Mouse (Mus musculus) neural tube, embryonic 14.5 days (tissue): ENCODE results near the gene Tmem245. TPM values are rescaled to one million over a fixed set of nuclear protein-coding genes. Genes with fewer than 3 reads are reported as not detected.

Experiments
- ATAC-seq: fragments of 200-750 bp; cut with Nextera tagmentation; 2 replicates; pipeline ENCODE4 v1.8.0; 2017; ENCODE audit warnings: low read depth, mild to moderate bottlenecking, moderate TSS enrichment, moderate library complexity
- H3K27ac ChIP-seq: fragments of 300-500 bp; sonication (generic); 2 replicates; pipeline ENCODE4 v1.5.1; 2014; ENCODE audit warnings: low read depth, mild to moderate bottlenecking, control low read depth, low read length, moderate library complexity, mixed read lengths
- H3K27me3 ChIP-seq: fragments of 300-500 bp; sonication (generic); 2 replicates; pipeline ENCODE4 v1.6.1; 2014; ENCODE audit warnings: low read length; ENCODE audit not compliant: control insufficient read depth, insufficient read depth
- H3K36me3 ChIP-seq: fragments of 300-500 bp; sonication (generic); 2 replicates; pipeline ENCODE4 v1.6.1; 2014; ENCODE audit warnings: low read length, mixed read lengths; ENCODE audit not compliant: control insufficient read depth, insufficient read depth
- H3K4me1 ChIP-seq: fragments of 300-500 bp; sonication (generic); 2 replicates; pipeline ENCODE4 v1.6.1; 2014; ENCODE audit warnings: low read length; ENCODE audit not compliant: control insufficient read depth, insufficient read depth
- H3K4me2 ChIP-seq: fragments of 300-500 bp; sonication (generic); 2 replicates; pipeline ENCODE4 v1.6.1; 2014; ENCODE audit warnings: mild to moderate bottlenecking, low read depth, low read length, control low read depth
- H3K4me3 ChIP-seq: fragments of 300-500 bp; sonication (generic); 2 replicates; pipeline ENCODE4 v1.5.1; 2014; ENCODE audit warnings: low read depth, low read length, control low read depth, mixed read lengths
- H3K9ac ChIP-seq: fragments of 300-500 bp; sonication (generic); replicated peaks from 2 replicates; pipeline ENCODE4 v1.6.1; 2014; ENCODE audit warnings: low read depth, mild to moderate bottlenecking, control low read depth, low read length, mixed read lengths
- H3K9me3 ChIP-seq: fragments of 300-500 bp; sonication (generic); 2 replicates; pipeline ENCODE4 v1.6.1; 2016; ENCODE audit warnings: low read length; ENCODE audit not compliant: control insufficient read depth
- WGBS: fragments of 180-500 bp; shearing (Covaris S2); extraction: QIAGEN DNeasy Blood & Tissue Kit; methylation state at CpG from one replicate; pipeline ENCODE4 v1.1.7; 2014; 5-methylcytosine and 5-hydroxymethylcytosine counted together
- polyA plus RNA-seq: library from polyadenylated mRNA; unstranded; fragments of >200 nt; fragmentation: Nextera tagmentation; extraction: Ambion mirVana; gene quantifications from 2 replicates; pipeline ENCODE4 v1.2.1, GENCODE M21; 2014

Tmem245 gene
- polyA plus RNA-seq, 1 experiment from 2014 or later, result 9.3 TPM

GRCm38 (mm10) chr4:56847400-56847799, 99.8 kb downstream of the Tmem245 start:
- no peak overlapping the region for H3K4me3 ChIP-seq
- H3K27me3 ChIP-seq, result no peaks in the 10 kb centered on the region
- peaks cover 6% of the 10 kb centered on the region; the same call in 1 of the 2 replicates for H3K36me3 ChIP-seq
- 87% methylated on average over 3 of the region's 3 CpGs for WGBS
- no peak overlapping the region for H3K4me2 ChIP-seq
- H3K27ac ChIP-seq, result no peak overlapping the region
- H3K9me3 ChIP-seq, result no peaks in the 10 kb centered on the region
- H3K9ac ChIP-seq, result no peak overlapping the region
- ATAC-seq, result no peak
- no peaks in the 10 kb centered on the region for H3K4me1 ChIP-seq

- WGBS, result 51% methylated on average over 12 of the region's 12 CpGs
- Histone ChIP-seq H3K36me3 (peaks cover 8% of the 10 kb centered on the region; the same call in 1 of the 2 replicates), H3K4me1 (no peaks in the 10 kb centered on the region), H3K9ac (no peak overlapping the region), H3K27me3 (no peaks in the 10 kb centered on the region), H3K4me2 (no peak overlapping the region), H3K4me3 (no peak overlapping the region), H3K27ac (no peak overlapping the region), H3K9me3 (no peaks in the 10 kb centered on the region)
- peak; percentile 14; the same call in 1 of the 2 replicates for ATAC-seq
These were observed 101.2 kb downstream of the Tmem245 start for GRCm38 (mm10) chr4:56845896-56846533.

GRCm38 (mm10) chr4:56844911-56845310, 102.3 kb downstream of the Tmem245 start:
- Histone ChIP-seq H3K4me1 (no peaks in the 10 kb centered on the region), H3K27me3 (no peaks in the 10 kb centered on the region), H3K27ac (no peak overlapping the region), H3K9me3 (no peaks in the 10 kb centered on the region), H3K36me3 (peaks cover 11% of the 10 kb centered on the region; the same call in 1 of the 2 replicates), H3K4me3 (no peak overlapping the region), H3K9ac (no peak overlapping the region), H3K4me2 (no peak overlapping the region)
- 94% methylated on average over 4 of the region's 4 CpGs for WGBS
- ATAC-seq, result no peak

- no peak for ATAC-seq
- H3K36me3 ChIP-seq, result peaks cover 11% of the 10 kb centered on the region; the same call in 1 of the 2 replicates
- H3K27me3 ChIP-seq, result no peaks in the 10 kb centered on the region
- H3K4me1 ChIP-seq, result no peaks in the 10 kb centered on the region
- no peak overlapping the region for H3K27ac ChIP-seq
- WGBS, result 96% methylated on average over 2 of the region's 2 CpGs
- no peak overlapping the region for H3K4me3 ChIP-seq
- H3K9me3 ChIP-seq, result no peaks in the 10 kb centered on the region
- H3K4me2 ChIP-seq, result no peak overlapping the region
- no peak overlapping the region for H3K9ac ChIP-seq
These were observed 103.3 kb downstream of the Tmem245 start for GRCm38 (mm10) chr4:56843963-56844362.

GRCm38 (mm10) chr4:56842501-56842900, 104.7 kb downstream of the Tmem245 start:
- Histone ChIP-seq H3K9ac (no peak overlapping the region), H3K27me3 (no peaks in the 10 kb centered on the region), H3K27ac (no peak overlapping the region), H3K4me3 (no peak overlapping the region), H3K9me3 (no peaks in the 10 kb centered on the region), H3K4me1 (no peaks in the 10 kb centered on the region), H3K4me2 (no peak overlapping the region), H3K36me3 (peaks cover 11% of the 10 kb centered on the region; the same call in 1 of the 2 replicates)
- 81% methylated on average over 7 of the region's 7 CpGs for WGBS
- ATAC-seq, result no peak

GRCm38 (mm10) chr4:56840297-56840696, 106.9 kb downstream of the Tmem245 start:
- H3K36me3 ChIP-seq, result peaks cover 18% of the 10 kb centered on the region; the same call in 1 of the 2 replicates
- H3K4me2 ChIP-seq, result no peak overlapping the region
- no peak overlapping the region for H3K4me3 ChIP-seq
- no peak for ATAC-seq
- 90% methylated on average over 3 of the region's 3 CpGs for WGBS
- H3K9ac ChIP-seq, result no peak overlapping the region
- no peak overlapping the region for H3K27ac ChIP-seq
- no peaks in the 10 kb centered on the region for H3K27me3 ChIP-seq
- H3K9me3 ChIP-seq, result no peaks in the 10 kb centered on the region
- no peaks in the 10 kb centered on the region for H3K4me1 ChIP-seq

GRCm38 (mm10) chr4:56837661-56838060, 109.6 kb downstream of the Tmem245 start:
- Histone ChIP-seq H3K36me3 (peaks cover 25% of the 10 kb centered on the region; the same call in 1 of the 2 replicates), H3K27me3 (no peaks in the 10 kb centered on the region), H3K4me2 (no peak overlapping the region), H3K4me1 (no peaks in the 10 kb centered on the region), H3K9me3 (no peaks in the 10 kb centered on the region), H3K9ac (no peak overlapping the region), H3K27ac (no peak overlapping the region), H3K4me3 (no peak overlapping the region)
- no peak for ATAC-seq
- WGBS, result 87% methylated on average over 6 of the region's 6 CpGs

- Histone ChIP-seq H3K9me3 (no peaks in the 10 kb centered on the region), H3K27me3 (no peaks in the 10 kb centered on the region), H3K27ac (no peak overlapping the region), H3K9ac (no peak overlapping the region), H3K4me2 (no peak overlapping the region), H3K4me1 (no peaks in the 10 kb centered on the region), H3K4me3 (no peak overlapping the region), H3K36me3 (peaks cover 23% of the 10 kb centered on the region)
- 90% methylated on average over 7 of the region's 7 CpGs for WGBS
- no peak for ATAC-seq
These were observed 115.2 kb downstream of the Tmem245 start for GRCm38 (mm10) chr4:56831998-56832397.

- no peak for ATAC-seq
- H3K4me2 ChIP-seq, result no peak overlapping the region
- no peaks in the 10 kb centered on the region for H3K27me3 ChIP-seq
- H3K4me3 ChIP-seq, result no peak overlapping the region
- WGBS, result 68% methylated on average over 13 of the region's 13 CpGs
- no peaks in the 10 kb centered on the region for H3K4me1 ChIP-seq
- no peak overlapping the region for H3K9ac ChIP-seq
- no peaks in the 10 kb centered on the region for H3K9me3 ChIP-seq
- H3K36me3 ChIP-seq, result peaks cover 26% of the 10 kb centered on the region
- no peak overlapping the region for H3K27ac ChIP-seq
These were observed 116.1 kb downstream of the Tmem245 start for GRCm38 (mm10) chr4:56831013-56831609.
